Mouse (Mus musculus) pancreas, adult 10 weeks (tissue): ENCODE data around the gene Ube3c. TPM values are rescaled to one million over a fixed set of nuclear protein-coding genes. Genes with fewer than 3 reads are reported as not detected.

Experiments used
- polyA plus RNA-seq: library from polyadenylated mRNA; stranded (reverse); fragments of 350-450 nt; fragmentation: Illumina TruSeq; extraction: RNeasy Lipid Tissue Mini Kit (QIAGEN cat#74804); gene quantifications from one replicate; pipeline ENCODE4 v1.2.3, GENCODE M21; 2015; ENCODE audit warnings: low read depth, low replicate concordance; ENCODE audit not compliant: insufficient read depth

The Ube3c gene
- polyA plus RNA-seq, result 4.5 TPM

DNA sequence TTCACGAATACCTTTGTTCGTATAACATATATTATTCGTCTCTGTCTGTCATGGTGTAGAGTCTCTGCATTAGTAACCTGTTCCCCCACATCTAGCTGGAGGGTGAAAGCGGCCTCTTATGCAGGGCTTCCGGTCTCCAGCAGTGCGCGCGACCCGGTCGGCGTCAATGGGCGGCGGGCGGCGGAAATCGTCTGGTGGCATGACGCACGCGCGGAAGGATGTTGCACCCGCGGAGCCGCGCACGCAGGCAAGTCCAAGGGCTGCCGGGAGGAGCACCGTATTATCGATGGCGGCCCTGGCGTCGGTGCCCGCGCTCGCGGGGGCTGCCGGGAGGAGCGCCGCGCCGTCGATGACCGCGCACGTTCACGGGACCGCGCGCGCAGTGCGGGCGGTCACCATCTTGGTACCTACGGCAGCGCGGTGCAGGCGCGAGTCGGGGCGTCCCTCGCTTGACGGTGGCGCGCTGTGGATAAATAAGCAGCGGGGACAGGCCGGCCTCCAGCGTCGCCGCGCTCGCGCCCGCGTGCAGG lies at the start of gene Ube3c:
Gene Ube3c (plus strand): TSS at position 395 of the 530 bp plus-strand sequence.

Other genes starting within 250 kb of the Ube3c start
- 2.0 TPM for gene Lmbr1, start 190.9 kb upstream of the Ube3c start, polyA plus RNA-seq
- gene Nom1, start 134.6 kb upstream of the Ube3c start, polyA plus RNA-seq, result 2.8 TPM
- 0.41 TPM for gene Mnx1, start 90.8 kb upstream of the Ube3c start, polyA plus RNA-seq
- 23.2 TPM for gene Dnajb6, start 166.4 kb downstream of the Ube3c start, polyA plus RNA-seq
- gene Gm5129, start 166.7 kb downstream of the Ube3c start, polyA plus RNA-seq, result not detected